ENCODE assay signal across 30 mouse cellular contexts in the genomic region with DNA sequence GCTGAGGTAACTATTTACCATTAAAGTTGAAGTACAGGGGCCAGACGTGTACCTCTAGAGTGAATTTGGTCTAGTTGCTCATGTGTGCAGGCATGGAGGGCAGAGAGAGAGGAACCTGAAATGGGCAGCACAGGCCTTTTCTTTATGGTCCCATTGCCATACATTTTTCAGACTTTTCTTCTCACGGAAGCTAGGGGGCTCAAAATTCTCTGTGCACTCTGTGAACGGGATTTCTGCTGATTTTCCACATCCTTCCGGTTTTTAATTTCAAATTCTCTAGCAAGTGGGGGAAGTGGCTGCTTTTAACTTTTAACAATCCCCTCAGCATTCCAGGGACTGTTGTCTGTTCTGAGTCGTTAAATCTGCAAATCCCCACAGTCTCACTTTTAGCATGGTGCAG.
A peak's percentile ranks its signal among the peaks of the same experiment; 100 is the strongest.
DNase-seq lines count a peak whose midpoint lies in the region; ATAC-seq and TF ChIP-seq lines count a peak whose summit lies in the region.
"Had no signal": no experiment of that assay in that cellular context is flagged by ENCODE, and none has a peak within 500 bp of the region (broad histone marks: within the 10 kb centered on the region; RNA-seq: fewer than 3 reads in every experiment).

No protein-coding gene starts in this region.

- 56% methylated on average over 5 of the region's 5 CpGs for WGBS in heart, postnatal 0 days
- 22% methylated on average over 5 of the region's 5 CpGs for WGBS in kidney, embryonic 16.5 days
- 42% methylated on average over 5 of the region's 5 CpGs for WGBS in lung, embryonic 14.5 days
- WGBS in stomach, postnatal 0 days = 50% methylated on average over 5 of the region's 5 CpGs

- H3K4me1 ChIP-seq in heart, postnatal 0 days (ENCODE audit: control insufficient read depth, insufficient read depth) = no peaks in the 10 kb centered on the region
- peaks cover 14% of the 10 kb centered on the region for H3K4me1 ChIP-seq in kidney, embryonic 16.5 days (ENCODE audit: insufficient read depth, low read length)
- H3K4me1 ChIP-seq in lung, embryonic 14.5 days (ENCODE audit: insufficient read depth) = 0 out of 2 replicates have a peak, but pooled peaks cover 2% of the 10 kb centered on the region
- H3K4me1 ChIP-seq in stomach, postnatal 0 days (replicated peaks; ENCODE audit: control insufficient read depth, insufficient read depth) = no peaks in the 10 kb centered on the region
- H3K4me1 ChIP-seq: liver, embryonic 12.5 days; stomach, embryonic 15.5 days had no signal

- H3K9me3 ChIP-seq in heart, postnatal 0 days (replicated peaks; ENCODE audit: control insufficient read depth, low read length) = no peaks in the 10 kb centered on the region
- no peaks in the 10 kb centered on the region for H3K9me3 ChIP-seq in kidney, embryonic 16.5 days (ENCODE audit: low read length)
- no peaks in the 10 kb centered on the region for H3K9me3 ChIP-seq in lung, embryonic 14.5 days (ENCODE audit: low read depth, low read length)
- H3K9me3 ChIP-seq in stomach, postnatal 0 days (ENCODE audit: control insufficient read depth, low read length) = no peaks in the 10 kb centered on the region
- H3K9me3 ChIP-seq: forebrain, embryonic 13.5 days; heart, embryonic 13.5 days; hindbrain, embryonic 15.5 days; limb, embryonic 13.5 days; liver, embryonic 12.5 days; midbrain, embryonic 12.5 days; neural tube, embryonic 15.5 days; stomach, embryonic 15.5 days had no signal

- DNase-seq in heart, postnatal 0 days (ENCODE audit: low spot score) = no peak
- no peak for DNase-seq in heart, adult 9 months (ENCODE audit: low spot score in 2 of 2)
- DNase-seq in kidney, postnatal 4 days = no peak
- DNase-seq in lung, embryonic 14.5 days = peak; percentile 51
- DNase-seq in lung, postnatal 36 days = no peak
- DNase-seq in stomach, postnatal 0 days (ENCODE audit: low spot score) = no peak
- DNase-seq in cerebellum, postnatal 36 days = no peak
- DNase-seq: adrenal gland, postnatal 25 days; B cell, adult 2 months; cerebellum, adult 18-20 months; cerebellum, postnatal 10 days; gastrocnemius, postnatal 25 days; heart, adult 18-20 months; heart, postnatal 14 days; kidney, adult 9 months; layer of hippocampus, adult 9-11 months; lung, adult 18-20 months; lung, postnatal 14 days; retina, postnatal 1 day; right cerebral cortex, postnatal 25 days; thymus, postnatal 14 days had no signal

- no peak overlapping the region for H3K27ac ChIP-seq in heart, postnatal 0 days (ENCODE audit: low read depth)
- H3K27ac ChIP-seq in kidney, embryonic 16.5 days (ENCODE audit: low read length) = no peak overlapping the region
- no peak overlapping the region for H3K27ac ChIP-seq in lung, embryonic 14.5 days (ENCODE audit: low read depth)
- H3K27ac ChIP-seq in stomach, postnatal 0 days (replicated peaks) = no peak overlapping the region
- H3K27ac ChIP-seq: forebrain, embryonic 13.5 days; heart, embryonic 13.5 days; hindbrain, embryonic 15.5 days; limb, embryonic 13.5 days; liver, embryonic 12.5 days; midbrain, embryonic 12.5 days; neural tube, embryonic 15.5 days; stomach, embryonic 15.5 days had no signal

- H3K9ac ChIP-seq in heart, postnatal 0 days (replicated peaks; ENCODE audit: low read depth, low read length) = no peak overlapping the region
- H3K9ac ChIP-seq in kidney, embryonic 16.5 days (replicated peaks; ENCODE audit: low read length) = no peak overlapping the region
- H3K9ac ChIP-seq in lung, embryonic 14.5 days = no peak overlapping the region
- no peak overlapping the region for H3K9ac ChIP-seq in stomach, postnatal 0 days (ENCODE audit: low read length)
- H3K9ac ChIP-seq: forebrain, embryonic 13.5 days; heart, embryonic 13.5 days; hindbrain, embryonic 15.5 days; limb, embryonic 13.5 days; liver, embryonic 12.5 days; midbrain, embryonic 12.5 days; neural tube, embryonic 15.5 days; stomach, embryonic 15.5 days had no signal

- TF ChIP-seq CTCF in heart, postnatal 0 days (IDR thresholded peaks at IDR 0.05; ENCODE audit: low read depth) = 0 out of 2 replicates have a peak, but pooled peaks have one; percentile 8
- TF ChIP-seq CTCF in lung, embryonic 14.5 days (IDR thresholded peaks at IDR 0.05; ENCODE audit: low read depth) = peak; percentile 26; the same call in 1 of the 2 replicates
- peak; percentile 34; the same call in 1 of the 2 replicates for TF ChIP-seq CTCF in stomach, postnatal 0 days (IDR thresholded peaks at IDR 0.05; ENCODE audit: low read depth)

- H3K27me3 ChIP-seq in heart, postnatal 0 days (ENCODE audit: control insufficient read depth, insufficient read depth, low read length) = no peaks in the 10 kb centered on the region
- H3K27me3 ChIP-seq in kidney, embryonic 16.5 days (ENCODE audit: insufficient read depth, low read length) = no peaks in the 10 kb centered on the region
- H3K27me3 ChIP-seq in lung, embryonic 14.5 days (ENCODE audit: insufficient read depth, low read length) = no peaks in the 10 kb centered on the region
- H3K27me3 ChIP-seq in stomach, postnatal 0 days (ENCODE audit: control insufficient read depth, insufficient read depth, low read length) = no peaks in the 10 kb centered on the region
- H3K27me3 ChIP-seq: forebrain, embryonic 13.5 days; heart, embryonic 13.5 days; hindbrain, embryonic 15.5 days; limb, embryonic 13.5 days; liver, embryonic 12.5 days; midbrain, embryonic 12.5 days; neural tube, embryonic 15.5 days; stomach, embryonic 15.5 days had no signal

- no peak overlapping the region for H3K4me3 ChIP-seq in heart, postnatal 0 days (ENCODE audit: low read depth, low read length)
- no peak overlapping the region for H3K4me3 ChIP-seq in kidney, embryonic 16.5 days (ENCODE audit: low read length)
- H3K4me3 ChIP-seq in lung, embryonic 14.5 days (ENCODE audit: low read depth, low read length) = no peak overlapping the region
- no peak overlapping the region for H3K4me3 ChIP-seq in stomach, postnatal 0 days (ENCODE audit: low read depth, low read length)
- H3K4me3 ChIP-seq: forebrain, embryonic 13.5 days; heart, embryonic 13.5 days; hindbrain, embryonic 15.5 days; limb, embryonic 13.5 days; liver, embryonic 12.5 days; midbrain, embryonic 12.5 days; neural tube, embryonic 15.5 days; stomach, embryonic 15.5 days had no signal

- no peak for ATAC-seq in heart, postnatal 0 days (ENCODE audit: insufficient read depth, low read depth)
- ATAC-seq in kidney, embryonic 16.5 days (ENCODE audit: low FRiP score, low TSS enrichment) = 0 out of 2 replicates have a peak, but pooled peaks have one; percentile 41
- ATAC-seq in lung, embryonic 14.5 days (ENCODE audit: insufficient read depth) = no peak; the same call in 1 of the 2 replicates
- ATAC-seq in stomach, postnatal 0 days (ENCODE audit: low FRiP score, low TSS enrichment) = 0 out of 2 replicates have a peak, but pooled peaks have one; percentile 53
- ATAC-seq: forebrain, embryonic 13.5 days; liver, embryonic 12.5 days had no signal

- no peak for TF ChIP-seq EP300 in heart, postnatal 0 days (IDR thresholded peaks at IDR 0.05; ENCODE audit: low read depth)
- TF ChIP-seq EP300 in stomach, postnatal 0 days (optimal IDR thresholded peaks at IDR 0.05) = no peak

- H3K36me3 ChIP-seq in heart, postnatal 0 days (replicated peaks; ENCODE audit: control insufficient read depth, insufficient read depth, low read length) = no peaks in the 10 kb centered on the region
- H3K36me3 ChIP-seq in kidney, embryonic 16.5 days (ENCODE audit: insufficient read depth, low read length) = no peaks in the 10 kb centered on the region
- no peaks in the 10 kb centered on the region for H3K36me3 ChIP-seq in lung, embryonic 14.5 days (ENCODE audit: insufficient read depth)
- no peaks in the 10 kb centered on the region for H3K36me3 ChIP-seq in stomach, postnatal 0 days (ENCODE audit: control insufficient read depth, insufficient read depth, low read length)
- H3K36me3 ChIP-seq: heart, embryonic 13.5 days; hindbrain, embryonic 15.5 days; limb, embryonic 13.5 days; liver, embryonic 12.5 days; midbrain, embryonic 12.5 days; neural tube, embryonic 15.5 days; stomach, embryonic 15.5 days had no signal

- no peak overlapping the region for H3K4me2 ChIP-seq in heart, postnatal 0 days (ENCODE audit: low read depth, low read length)
- H3K4me2 ChIP-seq in kidney, embryonic 16.5 days (replicated peaks; ENCODE audit: low read depth, low read length) = no peak overlapping the region
- no peak overlapping the region for H3K4me2 ChIP-seq in lung, embryonic 14.5 days
- no peak overlapping the region for H3K4me2 ChIP-seq in stomach, postnatal 0 days (replicated peaks; ENCODE audit: low read depth)
- H3K4me2 ChIP-seq: forebrain, embryonic 13.5 days; heart, embryonic 13.5 days; hindbrain, embryonic 15.5 days; limb, embryonic 13.5 days; liver, embryonic 12.5 days; midbrain, embryonic 12.5 days; neural tube, embryonic 15.5 days; stomach, embryonic 15.5 days had no signal

Comparison
In these comparisons a context has a peak if more than half of its experiments do, and no peak if none do; other contexts are left out.
1. ATAC-seq: peak in kidney, embryonic 16.5 days (single experiment) and stomach, postnatal 0 days (single experiment); none in heart, postnatal 0 days (single experiment) and lung, embryonic 14.5 days (single experiment).
2. Peak in every context shown above with its lines, with median percentiles within 50 percentile points of each other: CTCF ChIP-seq.